Mouse (Mus musculus): ENCODE measurements at regions not wholly inside any gene's neighbourhood (a gene's known extent, or its start where the extent isn't known, plus 50 kb on each side); places are given as distances from the start of the nearest gene placed in this dataset.

GRCm38 (mm10) chr17:84030699-84031098 is 157.0 kb downstream of the Zfp36l2 start:
- H3K4me3 ChIP-seq = no peak overlapping the region
- TF ChIP-seq MAX (IDR thresholded peaks at IDR 0.05; ENCODE audit: low read depth) (no peak), MYOG (IDR thresholded peaks at IDR 0.05; ENCODE audit: control insufficient read depth in 1 of 3, insufficient read depth in 1 of 3, insufficient read length in 2 of 3, low read depth in 2 of 3) (no peak), REST (IDR thresholded peaks at IDR 0.05; ENCODE audit: insufficient read depth, insufficient read length) (no peak), SRF (IDR thresholded peaks at IDR 0.05; ENCODE audit: control insufficient read depth, insufficient read length, low read depth) (no peak), CEBPB (IDR thresholded peaks at IDR 0.05; ENCODE audit: insufficient read depth, poor library complexity, severe bottlenecking) (no peak), E2F4 (IDR thresholded peaks at IDR 0.05; ENCODE audit: insufficient read depth) (no peak), POLR2A (IDR thresholded peaks at IDR 0.05; ENCODE audit: insufficient read length, low read depth) (no peak), MYOD1 (IDR thresholded peaks at IDR 0.05; ENCODE audit: control insufficient read depth in 1 of 3, insufficient read length in 2 of 3, low read depth in 2 of 3) (no peak), TCF3 (IDR thresholded peaks at IDR 0.05; ENCODE audit: insufficient read length, low read depth) (no peak), TCF12 (IDR thresholded peaks at IDR 0.05; ENCODE audit: insufficient read depth, poor library complexity, severe bottlenecking) (no peak), USF1 (IDR thresholded peaks at IDR 0.05; ENCODE audit: low read depth) (no peak)
- no peak overlapping the region for H3K4me2 ChIP-seq (ENCODE audit: low read depth)

GRCm38 (mm10) chr17:84028157-84028970 is 159.4 kb downstream of the Zfp36l2 start:
- TF ChIP-seq MYOG (IDR thresholded peaks at IDR 0.05; ENCODE audit: control insufficient read depth in 1 of 3, insufficient read depth in 1 of 3, insufficient read length in 2 of 3, low read depth in 2 of 3) (peak in 1 of 3 experiments; percentile 31), USF1 (IDR thresholded peaks at IDR 0.05; ENCODE audit: low read depth) (no peak), MYOD1 (IDR thresholded peaks at IDR 0.05; ENCODE audit: control insufficient read depth in 1 of 3, insufficient read length in 2 of 3, low read depth in 2 of 3) (peak in 1 of 3 experiments; percentile 54)
- Histone ChIP-seq H3K27me3 (ENCODE audit: control insufficient read depth, insufficient read depth, insufficient read length) (no peaks in the 10 kb centered on the region), H3K4me2 (ENCODE audit: low read depth) (no peak overlapping the region), H3K36me3 (ENCODE audit: control insufficient read depth, insufficient read depth) (no peaks in the 10 kb centered on the region), H3K79me2 (ENCODE audit: control insufficient read depth, insufficient read depth) (no peaks in the 10 kb centered on the region), H3K4me3 (no peak overlapping the region), H3ac (ENCODE audit: control insufficient read depth, insufficient read length) (no peak overlapping the region)

More at GRCm38 (mm10) chr17:84030699-84031098, 157.0 kb downstream of the Zfp36l2 start:
- H3K79me2 ChIP-seq (ENCODE audit: control insufficient read depth, insufficient read depth) = no peaks in the 10 kb centered on the region
- H3K36me3 ChIP-seq (ENCODE audit: control insufficient read depth, insufficient read depth) = no peaks in the 10 kb centered on the region
- no peaks in the 10 kb centered on the region for H3K27me3 ChIP-seq (ENCODE audit: control insufficient read depth, insufficient read depth, insufficient read length)
- no peak overlapping the region for H3ac ChIP-seq (ENCODE audit: control insufficient read depth, insufficient read length)

- no peak for TF ChIP-seq E2F4 (IDR thresholded peaks at IDR 0.05; ENCODE audit: insufficient read depth)
- TF ChIP-seq MYOD1 (IDR thresholded peaks at IDR 0.05; ENCODE audit: control insufficient read depth in 1 of 3, insufficient read length in 2 of 3, low read depth in 2 of 3) = no peak
- no peak for TF ChIP-seq POLR2A (IDR thresholded peaks at IDR 0.05; ENCODE audit: insufficient read length, low read depth)
- no peak for TF ChIP-seq USF1 (IDR thresholded peaks at IDR 0.05; ENCODE audit: low read depth)
- no peak for TF ChIP-seq MYOG (IDR thresholded peaks at IDR 0.05; ENCODE audit: control insufficient read depth in 1 of 3, insufficient read depth in 1 of 3, insufficient read length in 2 of 3, low read depth in 2 of 3)
- TF ChIP-seq MAX (IDR thresholded peaks at IDR 0.05; ENCODE audit: low read depth) = no peak
- TF ChIP-seq POLR2AphosphoS2 (IDR thresholded peaks at IDR 0.05; ENCODE audit: insufficient read length, low read depth) = no peak
- no peak for TF ChIP-seq CEBPB (IDR thresholded peaks at IDR 0.05; ENCODE audit: insufficient read depth, poor library complexity, severe bottlenecking)
- no peak for TF ChIP-seq SRF (IDR thresholded peaks at IDR 0.05; ENCODE audit: control insufficient read depth, insufficient read length, low read depth)
Measured at GRCm38 (mm10) chr17:84027275-84027674, 160.5 kb downstream of the Zfp36l2 start.

GRCm38 (mm10) chr17:84026110-84026509 is 161.6 kb downstream of the Zfp36l2 start:
- TF ChIP-seq POLR2AphosphoS2 (IDR thresholded peaks at IDR 0.05; ENCODE audit: insufficient read length, low read depth) (no peak), MYOG (IDR thresholded peaks at IDR 0.05; ENCODE audit: control insufficient read depth in 1 of 3, insufficient read depth in 1 of 3, insufficient read length in 2 of 3, low read depth in 2 of 3) (peak in 1 of 3 experiments; percentile 61)
- Histone ChIP-seq H3ac (ENCODE audit: control insufficient read depth, insufficient read length) (no peak overlapping the region), H3K4me2 (ENCODE audit: low read depth) (no peak overlapping the region), H3K4me3 (no peak overlapping the region), H3K27me3 (ENCODE audit: control insufficient read depth, insufficient read depth, insufficient read length) (no peaks in the 10 kb centered on the region), H3K79me2 (ENCODE audit: control insufficient read depth, insufficient read depth) (no peaks in the 10 kb centered on the region), H3K36me3 (ENCODE audit: control insufficient read depth, insufficient read depth) (no peaks in the 10 kb centered on the region)

More at GRCm38 (mm10) chr17:84027275-84027674, 160.5 kb downstream of the Zfp36l2 start:
- Histone ChIP-seq H3K36me3 (ENCODE audit: control insufficient read depth, insufficient read depth) (no peaks in the 10 kb centered on the region), H3K4me3 (no peak overlapping the region), H3ac (ENCODE audit: control insufficient read depth, insufficient read length) (no peak overlapping the region), H3K79me2 (ENCODE audit: control insufficient read depth, insufficient read depth) (no peaks in the 10 kb centered on the region), H3K4me2 (ENCODE audit: low read depth) (no peak overlapping the region), H3K27me3 (ENCODE audit: control insufficient read depth, insufficient read depth, insufficient read length) (no peaks in the 10 kb centered on the region)

GRCm38 (mm10) chr17:84022358-84022757 is 165.4 kb downstream of the Zfp36l2 start:
- Histone ChIP-seq H3K27me3 (ENCODE audit: control insufficient read depth, insufficient read depth, insufficient read length) (no peaks in the 10 kb centered on the region), H3K4me2 (ENCODE audit: low read depth) (no peak overlapping the region), H3K36me3 (ENCODE audit: control insufficient read depth, insufficient read depth) (no peaks in the 10 kb centered on the region), H3K4me3 (no peak overlapping the region), H3ac (ENCODE audit: control insufficient read depth, insufficient read length) (no peak overlapping the region), H3K79me2 (ENCODE audit: control insufficient read depth, insufficient read depth) (no peaks in the 10 kb centered on the region)
- no peak for TF ChIP-seq POLR2AphosphoS2 (IDR thresholded peaks at IDR 0.05; ENCODE audit: insufficient read length, low read depth)
- TF ChIP-seq POLR2A (IDR thresholded peaks at IDR 0.05; ENCODE audit: insufficient read length, low read depth) = no peak
- no peak for TF ChIP-seq MYOD1 (IDR thresholded peaks at IDR 0.05; ENCODE audit: control insufficient read depth in 1 of 3, insufficient read length in 2 of 3, low read depth in 2 of 3)
- TF ChIP-seq SRF (IDR thresholded peaks at IDR 0.05; ENCODE audit: control insufficient read depth, insufficient read length, low read depth) = no peak
- TF ChIP-seq E2F4 (IDR thresholded peaks at IDR 0.05; ENCODE audit: insufficient read depth) = no peak
- no peak for TF ChIP-seq CEBPB (IDR thresholded peaks at IDR 0.05; ENCODE audit: insufficient read depth, poor library complexity, severe bottlenecking)
